Mouse (Mus musculus): ENCODE data around the gene Olfr1280.

DNA sequence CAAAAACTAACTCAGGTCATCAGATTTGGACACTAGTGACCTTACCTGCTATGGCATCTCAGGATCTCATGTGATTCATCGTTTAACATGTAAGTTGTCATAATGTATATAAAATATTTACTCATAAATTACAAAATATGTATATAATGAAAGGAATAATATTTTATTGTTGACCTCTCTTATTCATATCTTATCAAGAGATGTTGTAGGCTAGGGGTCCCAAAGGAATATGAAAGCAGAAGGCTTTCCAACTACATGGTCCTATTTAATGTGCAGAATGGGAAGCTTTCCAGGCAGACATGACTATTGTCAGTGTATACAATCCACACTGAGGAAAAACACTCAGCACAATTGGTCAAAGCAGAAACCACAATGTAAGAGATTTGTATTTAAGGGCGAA lies 52.7 kb downstream of the Olfr1280 start, which contains the start of gene Olfr1283:
- TF ChIP-seq POLR2A (IDR thresholded peaks at IDR 0.05; ENCODE audit: borderline replicate concordance, extremely low read depth, insufficient read depth, insufficient read length, poor library complexity, severe bottlenecking): no peak
- TF ChIP-seq CTCF (IDR thresholded peaks at IDR 0.05; ENCODE audit: borderline replicate concordance, extremely low read depth, insufficient read depth, insufficient read length): no peak
